Mouse (Mus musculus): ENCODE data around the gene Smtn. TPM values are rescaled to one million over a fixed set of nuclear protein-coding genes. Genes with fewer than 3 reads are reported as not detected.

The Smtn gene
- 56.2 and 69.1 TPM in 2 replicates for total RNA-seq (2021)
- long read RNA-seq, experiment 1, transcript Smtn-202 (21 exons, 3,335 nt): major isoform, 14 of 62 reads
- long read RNA-seq, experiment 1, partial matches to known transcripts: 34 of 62 reads
- long read RNA-seq, experiment 1, other reads (novel, unspliced or antisense): 12 of 62 reads
- long read RNA-seq, experiment 2, transcript Smtn-202 (21 exons, 3,335 nt): major isoform, 8 of 39 reads
- long read RNA-seq, experiment 2, partial matches to known transcripts: 27 of 39 reads
- long read RNA-seq, experiment 2, other reads (novel, unspliced or antisense): 4 of 39 reads

- no peak for DNase-seq
Observed at GRCm38 (mm10) chr11:3540451-3541085, at the start of gene Smtn. TSS of gene Smtn (minus strand) at chr11:3540612.

- no peak for DNase-seq
Observed at GRCm38 (mm10) chr11:3588036-3588672, 47.7 kb upstream of the Smtn start.

GRCm38 (mm10) chr11:3587350-3587749, 46.9 kb upstream of the Smtn start:
- DNase-seq: no peak

GRCm38 (mm10) chr11:3585983-3586618, 45.7 kb upstream of the Smtn start:
- no peak for DNase-seq

GRCm38 (mm10) chr11:3583127-3583526, 42.7 kb upstream of the Smtn start:
- DNase-seq: no peak

GRCm38 (mm10) chr11:3581908-3582307, 41.5 kb upstream of the Smtn start:
- DNase-seq: no peak

- DNase-seq: peak; percentile 79
Observed at GRCm38 (mm10) chr11:3580306-3581084, 40.1 kb upstream of the Smtn start.

GRCm38 (mm10) chr11:3578050-3578725, 37.8 kb upstream of the Smtn start:
- no peak for DNase-seq

GRCm38 (mm10) chr11:3575238-3575637, 34.8 kb upstream of the Smtn start:
- DNase-seq: peak; percentile 73

GRCm38 (mm10) chr11:3573092-3573491, 32.7 kb upstream of the Smtn start:
- peak; percentile 78 for DNase-seq

- no peak for DNase-seq
Observed at GRCm38 (mm10) chr11:3572181-3572580, 31.8 kb upstream of the Smtn start.

GRCm38 (mm10) chr11:3570321-3570720, 29.9 kb upstream of the Smtn start:
- no peak for DNase-seq

- no peak for DNase-seq
Observed at GRCm38 (mm10) chr11:3567896-3568295, 27.5 kb upstream of the Smtn start.

- DNase-seq: no peak
Observed at GRCm38 (mm10) chr11:3566018-3566417, 25.6 kb upstream of the Smtn start.

GRCm38 (mm10) chr11:3564451-3564850, 24.0 kb upstream of the Smtn start:
- no peak for DNase-seq

- DNase-seq: no peak
Observed at GRCm38 (mm10) chr11:3563853-3564252, 23.4 kb upstream of the Smtn start.

- peak; percentile 41 for DNase-seq
Observed at GRCm38 (mm10) chr11:3560202-3560601, 19.8 kb upstream of the Smtn start.

GRCm38 (mm10) chr11:3557852-3558251, 17.4 kb upstream of the Smtn start:
- no peak for DNase-seq

GRCm38 (mm10) chr11:3554976-3555375, 14.6 kb upstream of the Smtn start:
- DNase-seq: no peak

GRCm38 (mm10) chr11:3549791-3550190, 9.4 kb upstream of the Smtn start:
- DNase-seq: no peak

- no peak for DNase-seq
Observed at GRCm38 (mm10) chr11:3548564-3549295, 8.3 kb upstream of the Smtn start.
